Mouse (Mus musculus): ENCODE data around the gene Vwce.

The Vwce gene

DNA sequence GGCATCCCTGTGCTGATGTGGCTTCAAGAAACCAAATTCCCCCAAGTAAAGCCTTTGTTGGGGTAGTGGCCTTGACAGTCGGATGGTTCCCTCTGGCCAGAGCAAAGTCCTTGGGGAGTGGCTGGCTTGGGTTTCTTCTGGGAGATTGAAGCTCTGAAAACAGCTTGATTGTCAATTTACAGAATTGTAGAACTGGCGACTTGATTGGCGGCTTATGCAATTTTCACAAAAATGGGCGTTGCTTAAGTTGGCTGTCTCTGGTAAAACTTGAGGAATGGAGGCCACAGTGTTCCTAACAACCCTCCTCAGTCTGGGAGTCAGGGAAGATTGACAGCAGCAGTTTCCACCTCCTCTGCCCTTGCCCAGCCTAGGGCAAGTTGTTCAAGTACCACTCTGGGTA, 58.3 kb downstream of the Vwce start:
- no peak for DNase-seq

GRCm38 (mm10) chr19:10693926-10694682, 60.1 kb downstream of the Vwce start:
- no peak for DNase-seq

- no peak for DNase-seq
Measured at GRCm38 (mm10) chr19:10695801-10696200, 61.8 kb downstream of the Vwce start.

DNA sequence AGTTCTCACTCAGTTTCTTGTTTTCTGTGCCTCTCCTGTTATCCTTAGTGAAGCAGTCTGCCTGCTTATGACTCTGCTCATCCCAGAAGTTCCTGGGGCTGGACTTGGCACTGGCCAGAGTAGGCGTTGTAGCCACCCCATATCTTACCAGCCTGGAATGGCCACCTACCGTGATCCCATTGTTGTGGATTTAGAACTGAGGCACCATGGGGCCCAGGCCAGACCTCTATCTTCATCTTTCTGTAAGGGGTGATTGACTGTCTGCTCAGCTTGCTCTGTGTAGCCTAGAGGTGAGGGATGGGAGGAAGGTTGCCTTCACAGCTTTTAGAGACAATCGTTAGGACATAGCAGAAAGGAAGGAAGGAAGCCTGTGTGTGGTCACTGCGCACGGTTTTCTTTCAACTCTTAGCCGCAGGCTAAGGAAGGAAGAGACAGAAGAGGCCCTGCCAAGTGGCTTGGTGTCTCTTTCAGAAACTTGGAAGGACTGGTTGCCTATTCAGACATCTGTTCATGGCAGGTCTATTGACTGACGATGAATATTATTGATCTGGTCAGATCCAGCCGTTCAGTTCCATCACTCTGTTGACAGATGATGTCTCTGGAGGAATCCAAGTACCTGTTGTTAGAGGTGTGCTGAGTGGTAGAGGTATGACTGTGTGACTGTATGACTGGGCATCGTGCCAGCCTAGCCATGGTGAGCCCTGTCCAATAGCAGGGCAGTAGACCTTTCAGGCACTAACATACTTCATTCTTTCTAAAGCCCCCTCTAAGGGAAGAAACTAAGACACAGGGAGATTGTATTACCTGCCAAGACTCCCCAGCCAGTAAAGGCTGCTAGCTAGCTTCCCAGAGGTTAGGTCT, 64.3 kb downstream of the Vwce start:
- DNase-seq, result no peak

DNA sequence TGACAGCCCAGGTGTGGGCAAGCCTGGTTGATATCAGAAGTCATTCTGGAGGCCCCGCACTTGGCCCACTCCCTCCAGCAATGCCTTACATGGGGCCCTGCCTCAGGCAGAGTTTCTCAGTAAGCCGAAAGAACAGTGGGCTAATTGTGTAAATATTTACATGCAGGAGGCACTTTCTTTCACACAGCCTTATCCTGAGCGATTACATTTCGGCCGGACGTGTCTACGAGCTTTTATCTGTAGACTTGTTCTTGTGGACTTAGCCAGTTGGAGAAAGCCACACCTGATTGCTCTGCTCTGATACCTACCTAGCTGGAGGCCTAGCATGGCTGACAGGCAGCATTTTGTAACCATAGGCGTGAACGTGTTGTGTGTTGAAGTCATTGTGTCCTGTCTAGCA, 65.8 kb downstream of the Vwce start:
- no peak for DNase-seq

DNA sequence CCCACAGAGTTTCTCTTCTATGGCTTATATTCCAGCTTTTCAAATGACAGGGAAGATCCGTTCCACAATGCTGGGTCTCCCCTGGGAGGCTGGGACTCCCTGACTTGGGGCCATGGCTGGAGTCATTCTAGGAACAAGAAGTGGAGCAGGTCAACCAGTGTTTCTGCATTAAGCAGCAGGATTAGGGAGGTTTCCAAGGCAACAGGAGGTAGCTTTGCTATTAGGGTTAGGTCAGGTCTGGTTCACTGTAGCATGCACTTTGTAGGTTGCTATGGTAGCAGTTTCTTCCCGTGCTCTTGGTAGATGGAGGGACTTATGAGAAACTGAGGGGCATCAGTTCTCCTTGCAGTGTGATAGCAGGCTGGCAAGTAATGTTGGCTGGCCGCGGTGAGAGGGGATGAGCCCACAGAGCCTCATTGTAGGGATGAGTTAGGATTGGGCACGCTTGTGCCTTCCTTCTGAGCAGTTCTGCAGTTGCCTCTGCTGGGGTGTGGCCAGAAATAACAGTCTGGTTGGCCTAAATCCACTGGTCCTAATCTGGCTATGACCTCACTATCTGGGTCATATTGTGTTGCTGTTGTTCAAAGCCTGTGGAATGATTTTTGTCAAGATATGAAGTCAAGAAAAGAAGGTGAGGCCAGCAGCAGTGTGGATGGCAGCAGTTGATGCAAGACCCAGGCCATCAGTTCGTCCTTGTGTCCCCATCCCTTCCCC, 67.2 kb downstream of the Vwce start:
- no peak for DNase-seq

- DNase-seq, result no peak
Measured at GRCm38 (mm10) chr19:10702125-10702524, 68.1 kb downstream of the Vwce start.

GRCm38 (mm10) chr19:10703470-10703869, 69.5 kb downstream of the Vwce start:
- no peak for DNase-seq

DNA sequence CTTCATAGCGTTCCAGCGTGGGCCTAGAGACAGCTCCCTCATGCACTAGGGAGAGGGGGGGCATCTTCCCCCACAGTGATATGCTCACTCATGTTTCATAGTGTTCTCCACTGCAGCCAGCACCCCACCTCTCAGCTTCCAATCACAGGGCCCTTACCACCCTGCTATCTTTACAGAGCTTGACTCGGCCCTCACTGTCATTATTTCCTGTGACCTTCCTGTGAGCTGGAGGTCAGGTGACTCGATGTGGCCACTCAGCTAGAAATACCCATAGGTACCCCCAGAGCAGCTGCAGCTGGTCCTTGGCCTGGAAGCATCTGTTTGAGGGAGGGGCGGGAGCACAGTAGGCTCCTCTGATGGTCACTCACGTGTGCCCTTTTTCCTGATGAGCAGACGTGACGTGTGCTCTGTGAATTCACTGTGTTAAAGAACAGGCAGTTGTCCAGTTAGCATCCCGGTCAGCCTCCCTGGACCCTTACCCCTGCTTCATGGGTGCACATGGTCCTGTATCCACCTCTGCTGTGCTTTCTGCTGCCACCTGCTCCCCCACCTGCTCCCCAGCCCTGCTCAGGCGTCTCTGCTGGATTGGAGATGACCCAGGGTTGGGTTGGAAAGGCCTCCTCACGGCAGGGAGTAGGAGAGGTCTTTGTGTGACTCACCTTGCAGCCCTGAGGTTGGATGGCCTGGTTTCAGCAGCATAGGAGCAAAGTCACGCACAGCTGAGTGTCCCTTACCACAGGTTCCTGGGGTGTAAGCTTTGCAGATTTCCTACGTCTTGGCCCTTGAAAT, 73.3 kb downstream of the Vwce start:
- no peak for DNase-seq

- no peak for DNase-seq
Measured at GRCm38 (mm10) chr19:10707881-10708280, 73.9 kb downstream of the Vwce start.

DNA sequence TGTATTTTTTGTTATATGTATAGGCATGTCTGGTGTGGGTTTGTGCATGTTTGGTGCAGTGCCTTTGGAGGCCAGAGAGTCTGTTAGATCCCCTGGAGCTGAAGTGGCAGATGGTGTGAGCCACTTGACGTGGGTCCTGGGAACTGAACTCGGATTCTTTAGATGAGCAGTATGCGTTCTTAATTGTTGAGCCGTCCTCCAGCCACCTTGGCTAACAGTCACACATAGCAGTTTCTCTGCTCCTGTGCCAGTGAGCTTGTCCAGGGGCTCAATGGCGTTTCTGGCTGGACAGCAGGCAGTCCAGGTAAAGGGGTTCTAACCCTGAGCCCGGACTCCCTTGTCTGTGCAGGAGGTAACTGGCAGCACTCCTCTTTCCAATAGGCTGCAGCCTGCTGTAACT, 74.9 kb downstream of the Vwce start:
- DNase-seq, result no peak

DNA sequence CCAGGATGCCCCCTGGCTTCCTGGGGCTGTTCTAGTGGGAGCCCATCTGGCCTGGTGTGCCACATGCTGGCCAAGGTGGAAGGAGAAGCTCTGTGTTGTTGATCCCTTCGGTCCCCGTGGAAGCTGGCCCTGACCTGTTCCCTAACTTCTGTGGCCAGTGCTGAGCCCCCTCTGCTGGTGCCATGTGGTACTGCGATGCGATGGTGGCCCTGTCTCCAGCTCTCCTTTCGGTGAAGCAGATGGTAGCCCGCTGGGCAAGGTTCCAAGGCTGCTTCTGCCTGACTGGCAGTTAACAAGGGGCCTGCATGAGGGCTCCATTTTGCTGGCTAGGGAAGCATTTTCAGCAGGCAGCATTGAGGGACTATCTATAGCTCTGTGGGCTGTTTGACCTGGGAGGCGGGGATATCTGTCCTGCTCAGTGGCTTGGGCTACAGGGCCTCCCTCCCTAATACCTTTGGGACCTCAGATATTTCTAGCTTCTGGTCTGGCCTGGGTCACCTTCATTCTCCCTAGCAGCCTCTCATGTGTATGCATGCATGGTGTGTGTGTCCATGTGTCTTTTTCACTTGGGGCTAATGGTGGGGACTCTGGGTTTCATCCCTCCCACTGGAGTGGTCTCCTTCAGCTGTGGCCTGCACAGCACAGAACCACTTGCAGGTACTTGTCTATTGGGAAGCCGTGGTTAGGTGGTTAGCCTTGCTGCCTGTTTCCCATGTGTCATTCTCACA, 75.5 kb downstream of the Vwce start:
- peak; percentile 86 for DNase-seq

GRCm38 (mm10) chr19:10710088-10710511, 76.1 kb downstream of the Vwce start:
- peak; percentile 54 for DNase-seq

DNA sequence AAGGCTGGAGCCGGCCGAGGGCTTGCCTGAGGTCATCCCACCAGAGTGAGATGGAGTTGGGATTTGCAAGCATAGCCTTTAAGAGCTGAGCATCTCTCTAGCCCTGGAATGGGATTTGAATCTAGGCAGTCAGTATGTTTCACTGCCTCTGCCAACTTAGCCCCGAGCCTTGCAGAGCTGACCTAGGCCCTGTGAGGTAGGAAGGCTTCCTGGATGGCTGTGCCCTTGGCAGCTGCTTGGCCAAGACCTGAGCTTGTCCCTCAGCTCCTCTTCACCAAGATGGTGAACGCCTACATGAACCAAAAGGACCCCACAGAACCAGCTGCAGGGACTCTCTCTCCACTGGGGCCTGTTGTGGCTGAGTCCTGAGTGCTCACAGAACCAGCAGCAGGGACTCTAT, 76.7 kb downstream of the Vwce start:
- no peak for DNase-seq

- no peak for DNase-seq
Measured at GRCm38 (mm10) chr19:10712194-10712593, 78.2 kb downstream of the Vwce start.

DNA sequence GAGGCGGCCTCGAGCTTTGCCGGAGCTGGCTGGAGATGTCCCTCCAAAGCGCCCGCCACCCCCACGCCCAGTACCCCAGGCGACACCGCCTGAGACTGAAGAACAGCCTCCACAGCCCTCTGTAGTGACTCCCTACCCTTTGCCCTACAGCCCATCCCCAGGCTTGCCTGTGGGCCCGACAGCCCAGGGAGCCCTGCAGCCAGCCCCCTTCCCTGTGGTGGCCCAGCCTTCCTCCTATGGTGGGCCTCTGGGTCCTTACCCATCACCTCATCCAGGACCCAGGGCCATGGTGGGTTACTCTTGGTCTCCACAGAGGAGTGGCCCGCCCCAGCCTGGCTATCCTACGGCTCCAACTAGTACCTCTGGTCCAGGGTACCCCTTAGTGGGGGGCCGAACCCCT, 78.6 kb downstream of the Vwce start:
- no peak for DNase-seq

DNA sequence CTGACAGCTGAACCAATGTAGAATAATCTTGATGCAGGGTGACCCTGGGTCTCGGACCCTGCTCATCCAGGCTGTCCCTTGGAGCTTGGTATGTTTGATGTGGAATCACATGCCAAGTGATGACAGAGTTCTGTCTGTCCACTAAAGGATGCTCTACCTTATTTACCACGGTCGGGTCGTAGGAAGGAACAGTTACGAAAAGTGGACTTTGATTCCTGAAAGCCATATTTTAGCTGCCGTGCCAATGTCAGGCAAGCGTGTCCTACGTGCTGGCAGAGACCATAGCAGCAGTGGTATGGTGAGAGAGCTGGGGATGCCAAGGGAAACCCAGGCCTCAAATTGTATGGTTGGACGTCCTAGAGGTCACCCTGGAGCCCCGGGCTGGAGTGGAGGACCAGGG, 79.5 kb downstream of the Vwce start:
- no peak for DNase-seq

- no peak for DNase-seq
Measured at GRCm38 (mm10) chr19:10714168-10714567, 80.2 kb downstream of the Vwce start.

GRCm38 (mm10) chr19:10714682-10715475, 80.9 kb downstream of the Vwce start:
- peak; percentile 78 for DNase-seq

GRCm38 (mm10) chr19:10715476-10715875, 81.5 kb downstream of the Vwce start:
- DNase-seq, result no peak

All from embryo, embryonic 11 days (tissue).